ENCODE assay signal across 21 mouse cellular contexts in the genomic region with DNA sequence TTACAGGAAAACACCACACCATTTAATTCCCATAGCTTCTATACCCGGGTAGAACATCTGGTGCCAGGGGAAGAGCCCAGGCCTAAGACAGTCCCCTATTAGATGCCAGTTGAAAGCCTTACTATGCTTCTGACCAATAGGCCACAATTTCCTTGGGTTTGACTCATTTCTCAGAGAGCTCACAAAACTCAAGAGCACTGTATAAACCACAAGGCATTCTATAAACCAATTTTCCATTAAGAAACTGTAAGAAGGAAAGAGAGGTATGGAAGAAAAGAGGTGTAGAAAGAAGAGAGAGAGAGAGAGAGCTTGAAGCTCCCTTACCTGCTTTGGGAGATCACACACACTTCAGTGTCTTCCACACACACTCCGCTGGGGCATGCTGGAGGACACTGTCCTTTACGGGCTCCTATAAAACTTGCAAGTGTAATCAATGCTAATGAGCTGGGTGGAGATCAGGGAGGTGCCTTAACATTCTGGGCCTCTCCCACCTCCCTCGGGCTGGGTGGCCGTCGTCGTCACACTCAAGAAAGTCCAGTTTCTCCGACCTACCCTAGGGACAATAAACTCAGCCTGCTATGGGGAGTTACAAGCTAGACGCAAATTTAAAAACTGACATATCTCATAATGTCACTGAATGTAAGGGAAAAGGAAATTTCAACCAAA.
"Had no signal": no experiment of that assay in that cellular context is flagged by ENCODE, and none has a peak within 500 bp of the region (broad histone marks: within the 10 kb centered on the region; RNA-seq: fewer than 3 reads in every experiment).

No protein-coding gene starts in this region.

- H3K9me3 ChIP-seq: limb, embryonic 10.5 days; limb, embryonic 13.5 days; liver, embryonic 12.5 days; liver, embryonic 15.5 days; lung, embryonic 15.5 days; midbrain, embryonic 12.5 days; midbrain, embryonic 15.5 days; neural tube, embryonic 13.5 days had no signal

- H3K9ac ChIP-seq: limb, embryonic 13.5 days; liver, embryonic 12.5 days; liver, embryonic 15.5 days; lung, embryonic 15.5 days; midbrain, embryonic 12.5 days; midbrain, embryonic 15.5 days; neural tube, embryonic 13.5 days had no signal

- H3K27ac ChIP-seq: layer of hippocampus, adult 2 months; limb, embryonic 10.5 days; limb, embryonic 13.5 days; liver, embryonic 12.5 days; liver, embryonic 15.5 days; lung, embryonic 15.5 days; macrophage; midbrain, embryonic 12.5 days; midbrain, embryonic 15.5 days; neural tube, embryonic 13.5 days had no signal

- ATAC-seq: liver, embryonic 12.5 days; midbrain, embryonic 15.5 days had no signal

- H3K4me2 ChIP-seq: limb, embryonic 13.5 days; liver, embryonic 12.5 days; liver, embryonic 15.5 days; lung, embryonic 15.5 days; midbrain, embryonic 12.5 days; midbrain, embryonic 15.5 days; neural tube, embryonic 13.5 days had no signal

- H3K4me1 ChIP-seq: limb, embryonic 10.5 days; limb, embryonic 13.5 days; liver, embryonic 12.5 days; liver, embryonic 15.5 days; lung, embryonic 15.5 days; midbrain, embryonic 12.5 days; midbrain, embryonic 15.5 days had no signal

- H3K4me3 ChIP-seq: layer of hippocampus, adult 2 months; limb, embryonic 10.5 days; limb, embryonic 13.5 days; liver, embryonic 12.5 days; liver, embryonic 15.5 days; lung, embryonic 15.5 days; midbrain, embryonic 12.5 days; midbrain, embryonic 15.5 days; myocyte; neural tube, embryonic 13.5 days had no signal

- DNase-seq: kidney, adult 8-10 months; kidney, postnatal 14 days; kidney, postnatal 4 days; layer of hippocampus, adult 9-11 months; liver; lung, adult 18-20 months; lung, postnatal 10 days; thymus, adult 2 months; thymus, postnatal 14 days; thymus, postnatal 4 days had no signal

- H3K27me3 ChIP-seq: limb, embryonic 13.5 days; liver, embryonic 12.5 days; liver, embryonic 15.5 days; lung, embryonic 15.5 days; midbrain, embryonic 12.5 days; midbrain, embryonic 15.5 days; neural tube, embryonic 13.5 days had no signal

- H3K36me3 ChIP-seq: liver, embryonic 15.5 days; midbrain, embryonic 15.5 days had no signal
